Mouse (Mus musculus): ENCODE measurements at regions not wholly inside any gene's neighbourhood (a gene's known extent, or its start where the extent isn't known, plus 50 kb on each side); places are given as distances from the start of the nearest gene placed in this dataset.
"Not testable (repeated sequence)": the region's sequence is repeated elsewhere in the genome, so short reads cannot be mapped to it uniquely, and the experiment has no call there.

DNA sequence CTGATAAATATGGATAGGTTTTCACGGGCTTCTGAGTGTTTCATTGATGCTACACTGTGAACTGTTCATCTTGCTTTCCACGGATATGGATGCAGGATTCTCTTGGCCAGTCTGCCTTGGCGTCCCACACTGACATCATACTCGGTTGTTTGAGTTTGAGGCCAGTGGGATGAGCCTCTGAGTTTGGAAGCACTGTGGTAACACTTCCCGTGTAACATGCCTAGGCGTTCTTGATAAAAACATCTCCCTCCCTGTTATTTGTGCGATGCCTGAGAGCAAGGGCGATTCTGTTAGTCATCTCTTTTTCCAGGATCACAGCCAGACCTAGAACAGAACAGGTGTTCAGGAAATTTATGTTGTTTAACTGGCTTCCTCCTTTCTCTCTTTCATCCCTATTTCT lies 482.5 kb upstream of the Id2 start:
- ATAC-seq = no peak

DNA sequence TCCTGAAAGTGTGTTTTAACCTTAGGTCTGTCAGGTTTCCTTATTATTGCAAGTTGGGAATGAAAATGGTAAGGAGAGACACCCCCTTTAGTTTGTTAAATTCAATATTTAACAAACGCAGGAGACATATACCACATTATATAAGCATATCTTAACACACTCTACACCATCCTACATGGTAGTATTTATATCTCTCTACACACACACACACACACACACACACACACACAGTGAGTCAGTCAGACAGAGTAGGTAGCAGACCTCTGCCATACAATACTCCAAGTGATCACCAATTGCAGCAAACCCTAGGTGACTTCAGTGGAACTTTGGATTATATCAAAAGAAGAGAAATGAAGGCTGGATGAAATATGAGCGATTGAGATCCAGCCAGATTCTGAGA lies 468.2 kb upstream of the Id2 start:
- ATAC-seq = no peak

- no peak for ATAC-seq
Observed at GRCm38 (mm10) chr12:25559601-25560000, 462.7 kb upstream of the Id2 start.

DNA sequence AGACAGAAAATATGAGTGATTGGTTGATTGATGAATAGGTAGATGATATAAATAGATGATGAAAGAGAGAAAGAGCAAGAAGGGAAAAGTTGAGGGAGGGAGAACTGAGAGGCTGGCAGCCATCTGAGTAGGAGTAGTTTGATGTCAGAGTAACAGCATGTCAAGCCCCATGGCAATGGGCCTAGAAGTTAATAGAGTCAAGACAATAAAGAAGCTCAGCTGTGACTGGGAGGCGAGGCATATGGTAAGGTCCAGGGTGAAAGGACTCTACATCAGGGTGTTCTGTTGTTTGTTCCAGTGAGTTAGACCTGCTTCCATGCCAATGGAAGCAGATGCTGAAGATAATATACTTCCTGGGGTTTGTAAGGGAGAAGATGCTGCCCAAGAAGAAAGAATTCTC lies 456.7 kb upstream of the Id2 start:
- no peak for ATAC-seq

- no peak for ATAC-seq
Observed at GRCm38 (mm10) chr12:25549735-25550134, 452.8 kb upstream of the Id2 start.

- ATAC-seq = no peak
Observed at GRCm38 (mm10) chr12:25544253-25544652, 447.3 kb upstream of the Id2 start.

DNA sequence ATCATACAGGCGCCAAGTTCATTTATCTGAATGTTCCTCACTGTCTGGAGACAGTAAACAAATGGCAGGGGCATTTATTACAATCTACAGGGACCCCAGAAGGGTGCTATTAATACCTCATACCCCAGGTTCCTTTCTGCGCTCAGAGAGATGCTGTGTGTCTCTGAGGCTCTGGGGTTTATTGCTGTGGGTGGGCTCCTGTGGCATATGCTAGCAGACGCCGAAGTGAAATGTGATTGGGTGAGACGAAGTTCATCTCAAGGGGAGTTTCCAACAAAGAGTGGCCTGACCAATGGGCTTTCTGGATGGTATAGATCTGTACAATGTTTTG lies 437.6 kb upstream of the Id2 start:
- no peak for ATAC-seq

- ATAC-seq = no peak
Observed at GRCm38 (mm10) chr12:25533709-25534619, 437.0 kb upstream of the Id2 start.

DNA sequence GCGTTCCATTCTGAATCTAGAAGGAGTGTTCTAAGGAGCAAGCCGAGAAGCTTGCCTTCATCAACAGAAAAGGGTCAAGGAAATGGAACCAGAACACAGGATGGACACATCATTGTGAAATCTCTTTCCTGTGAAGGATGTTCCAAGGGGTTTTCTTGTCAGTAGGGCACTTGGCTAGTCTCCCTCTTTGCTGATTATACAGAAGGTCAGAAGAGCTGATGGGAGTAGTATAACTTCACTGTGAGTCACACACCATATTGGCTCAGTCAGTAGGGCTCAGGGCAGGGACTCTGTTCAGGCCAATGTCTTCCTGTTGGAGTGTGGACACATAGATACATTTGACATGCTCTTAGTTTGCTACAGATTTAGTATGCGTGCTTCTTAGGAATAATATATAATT lies 433.5 kb upstream of the Id2 start:
- ATAC-seq = no peak

DNA sequence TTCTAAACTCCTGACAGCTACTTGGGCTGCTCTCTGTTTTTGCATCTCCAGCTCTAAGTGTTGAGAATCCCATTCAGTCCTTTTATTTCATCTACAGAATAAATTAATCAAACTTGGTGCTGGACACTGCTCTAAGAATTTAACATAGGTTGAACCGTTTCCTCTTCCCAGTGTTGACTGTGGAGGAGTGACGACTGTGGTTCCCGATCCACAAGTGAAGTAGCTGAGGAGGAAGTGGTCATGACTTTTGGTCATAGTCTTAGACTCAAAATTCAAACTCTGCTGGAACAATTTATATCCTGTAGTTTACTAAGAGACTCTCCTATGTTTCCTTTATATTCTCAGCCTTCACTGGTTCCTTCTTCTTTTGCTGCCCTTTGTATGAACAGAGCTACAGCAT lies 432.6 kb upstream of the Id2 start:
- no peak for ATAC-seq

DNA sequence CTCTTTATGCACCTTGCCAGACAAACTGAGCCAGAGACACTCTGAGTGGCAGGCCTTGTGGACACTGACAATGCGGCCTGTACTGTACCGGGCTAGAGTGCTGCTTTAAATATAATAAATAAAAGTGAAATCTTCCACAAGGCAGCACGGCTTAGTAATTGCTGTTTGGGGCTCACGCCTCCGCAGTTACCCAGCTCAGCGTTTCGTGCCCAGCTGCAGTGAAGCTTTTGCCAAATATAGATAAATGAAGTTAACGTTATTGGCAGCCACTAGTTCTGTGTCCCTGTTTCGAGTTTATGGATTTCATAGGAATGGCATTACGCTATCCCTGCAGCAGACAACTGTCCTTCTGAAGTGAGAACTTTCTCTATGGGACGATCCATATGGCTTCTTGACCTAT lies 429.7 kb upstream of the Id2 start:
- ATAC-seq = no peak

DNA sequence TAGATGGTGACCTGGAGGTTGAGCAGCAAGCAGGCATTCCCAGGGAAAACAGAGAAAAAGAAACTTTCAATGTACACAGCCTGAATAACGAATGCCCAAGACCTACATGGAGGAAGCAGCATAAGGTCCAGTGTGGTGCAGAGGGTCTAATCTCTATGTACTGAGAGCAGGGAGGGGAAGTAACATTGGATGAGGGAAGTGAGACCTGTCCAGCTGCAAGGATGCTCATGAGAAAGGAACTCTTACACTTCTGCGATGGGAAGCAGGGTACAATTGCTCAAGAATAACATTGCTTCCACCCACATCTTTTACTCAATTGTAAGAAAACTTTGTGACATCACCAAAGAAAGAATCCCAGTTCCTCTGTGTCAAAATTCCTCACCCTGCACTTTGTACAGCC lies 419.8 kb upstream of the Id2 start:
- ATAC-seq = no peak

- ATAC-seq = no peak
Observed at GRCm38 (mm10) chr12:25513679-25514078, 416.7 kb upstream of the Id2 start.

- no peak for ATAC-seq
Observed at GRCm38 (mm10) chr12:25509666-25510065, 412.7 kb upstream of the Id2 start.

DNA sequence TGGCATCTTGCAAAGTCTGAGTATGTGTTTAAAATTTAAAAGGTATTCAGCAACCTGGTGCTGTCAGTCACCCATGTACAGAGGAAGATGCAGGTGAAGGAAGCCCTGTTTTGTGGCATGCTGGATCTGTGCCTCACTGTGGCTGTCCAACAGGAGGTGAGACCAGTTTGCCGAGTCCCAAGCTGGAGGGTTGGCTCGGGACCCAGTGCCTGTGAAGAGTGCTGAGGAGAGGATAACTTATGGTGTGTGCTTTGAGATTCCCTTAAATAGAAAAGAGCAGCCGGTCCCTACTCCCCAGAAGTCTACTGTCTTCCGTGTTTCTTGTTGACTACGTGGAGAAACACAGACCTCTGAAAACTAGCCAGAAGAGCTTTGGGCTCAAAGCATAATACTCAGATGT lies 396.3 kb upstream of the Id2 start:
- no peak for ATAC-seq

DNA sequence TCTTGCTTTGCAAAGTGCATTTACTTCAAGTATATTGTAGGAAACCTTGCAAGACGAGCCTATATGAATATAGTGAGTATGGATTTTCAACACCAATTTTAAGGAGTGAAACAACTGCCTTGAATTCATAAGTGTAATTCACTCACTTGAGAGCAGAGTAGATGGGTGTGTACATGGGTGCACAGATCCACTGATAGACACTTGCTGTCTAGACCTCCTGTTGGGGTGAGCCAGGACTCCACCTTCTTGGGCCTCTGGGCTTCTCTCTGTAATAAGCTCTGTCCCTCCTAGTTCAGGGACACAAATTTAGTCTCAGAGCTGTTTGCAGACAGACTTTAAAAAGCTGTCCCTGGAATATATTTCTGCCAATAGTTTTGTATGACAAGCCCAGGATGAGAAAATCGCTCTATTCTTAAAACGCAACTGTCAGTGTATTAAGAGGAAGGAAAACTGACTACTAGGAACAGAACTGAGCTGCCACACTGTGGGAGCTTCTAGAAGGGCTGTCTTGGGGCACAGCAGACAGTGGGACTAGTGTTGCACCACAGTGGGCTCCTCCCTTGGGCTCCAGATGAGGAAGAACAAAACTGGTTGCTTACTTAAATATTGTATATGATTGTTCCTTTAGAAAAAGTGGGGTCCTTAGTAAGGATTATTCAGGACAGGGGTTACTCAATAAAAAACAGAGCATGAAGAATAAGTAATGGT lies 395.7 kb upstream of the Id2 start:
- no peak for ATAC-seq

DNA sequence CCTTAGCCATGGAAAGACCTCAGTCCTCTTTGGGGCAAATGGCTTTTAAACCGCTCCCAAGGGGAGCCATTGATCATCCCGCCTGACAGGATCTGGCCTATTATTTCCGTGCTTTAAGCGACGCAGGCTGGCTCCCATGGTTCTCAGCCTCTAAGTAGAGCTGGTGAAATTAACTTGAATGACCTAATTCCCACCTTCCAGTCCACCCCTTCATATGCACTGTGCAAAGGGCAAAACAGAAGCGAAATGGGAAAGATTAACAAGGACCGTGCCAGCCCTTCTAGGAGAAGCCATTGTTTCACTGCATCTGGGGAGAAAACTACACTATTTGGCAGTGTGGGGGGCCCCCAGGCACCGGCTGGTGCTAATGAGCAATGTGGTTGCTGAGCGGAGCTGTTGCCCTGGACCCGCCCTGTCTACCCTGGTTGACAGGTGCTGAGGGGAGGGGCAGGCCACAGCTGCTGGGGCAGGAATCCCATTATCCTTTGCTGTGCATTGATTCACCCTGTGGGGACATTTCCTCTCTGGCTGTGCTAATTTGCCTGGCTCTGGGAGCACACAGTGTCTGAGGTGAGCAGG lies 378.3 kb upstream of the Id2 start:
- no peak for ATAC-seq

DNA sequence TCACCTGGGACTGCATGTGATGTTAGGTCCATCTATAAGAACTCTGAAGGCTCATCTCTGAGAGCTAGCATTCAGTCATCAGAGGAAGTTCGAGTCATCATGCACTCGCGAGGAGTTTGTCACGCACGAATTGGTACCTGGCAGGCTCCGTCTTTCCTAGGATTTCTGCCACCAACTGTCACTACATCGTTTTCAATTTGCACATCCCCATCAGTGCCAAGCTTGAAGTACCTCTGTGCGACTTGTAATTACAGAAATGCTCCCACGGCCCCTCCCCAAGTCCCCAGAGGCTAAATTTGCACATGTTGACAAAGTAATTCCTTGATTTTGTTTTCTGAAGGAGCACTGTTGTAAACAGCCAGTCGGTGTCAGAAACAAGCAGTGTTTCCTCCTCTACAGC lies 372.2 kb upstream of the Id2 start:
- ATAC-seq = no peak

- no peak for ATAC-seq
Observed at GRCm38 (mm10) chr12:25467789-25468188, 370.8 kb upstream of the Id2 start.

DNA sequence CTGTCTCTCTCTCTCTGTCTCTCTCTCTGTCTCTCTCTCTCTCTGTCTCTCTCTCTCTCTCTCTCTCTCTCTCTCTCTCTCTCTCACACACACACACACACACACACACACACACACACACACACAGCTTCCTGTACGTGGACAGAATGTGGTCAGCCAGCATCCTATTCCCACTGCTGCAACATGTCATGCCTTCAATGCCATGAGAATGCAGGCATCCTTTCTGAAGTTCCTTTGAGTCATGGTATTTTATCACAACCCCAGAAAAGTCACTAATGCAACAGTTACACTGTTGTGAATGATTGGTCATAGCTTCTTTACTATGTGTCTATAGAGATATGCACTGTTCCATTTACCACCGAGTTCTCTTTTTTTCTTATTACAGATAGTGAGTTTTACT lies 365.8 kb upstream of the Id2 start:
- ATAC-seq = not testable (repeated sequence)

DNA sequence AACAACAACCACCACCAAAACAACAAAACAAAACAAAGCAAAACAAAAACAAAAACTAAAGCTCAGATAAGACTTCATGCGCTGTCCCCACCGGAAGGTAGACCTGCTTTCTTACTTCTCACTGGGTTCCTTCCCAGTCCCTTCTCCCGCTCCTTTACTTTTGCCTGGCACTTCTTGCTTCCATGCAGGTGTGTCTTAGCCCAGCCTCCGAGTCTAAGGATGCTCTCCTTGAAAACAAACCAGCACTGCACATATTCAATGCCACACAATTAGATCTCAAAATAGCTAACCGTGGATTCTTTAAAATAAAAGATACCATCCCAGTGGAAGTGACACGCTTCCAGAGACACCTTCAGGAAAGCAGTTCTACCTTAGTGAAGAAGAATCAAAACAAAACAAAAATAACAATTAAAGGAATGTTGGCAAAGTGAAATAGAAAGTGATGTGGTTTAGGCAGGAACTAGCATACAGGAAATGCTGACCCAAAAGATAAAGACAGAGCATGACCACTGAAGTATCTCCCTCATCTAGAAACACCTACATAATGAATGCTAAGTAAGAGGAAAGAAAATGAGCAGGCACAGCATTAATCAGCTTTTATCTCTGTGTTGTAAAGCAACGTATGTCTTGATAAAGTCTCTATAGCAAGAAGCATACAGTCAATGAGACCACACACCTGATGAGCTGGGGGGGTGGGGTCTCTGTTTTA lies 358.5 kb upstream of the Id2 start:
- ATAC-seq = peak; percentile 29

- ATAC-seq = no peak
Observed at GRCm38 (mm10) chr12:25453356-25453755, 356.4 kb upstream of the Id2 start.

GRCm38 (mm10) chr12:25451156-25451555 lies 354.2 kb upstream of the Id2 start:
- ATAC-seq = no peak

All from CD4-positive, CD25-positive, alpha-beta regulatory T cell, adult 4 months (primary cell).